Mouse (Mus musculus) lung, adult 2 months (tissue): Measurements from ENCODE around the gene Hcar1. TPM values are rescaled to one million over a fixed set of nuclear protein-coding genes. Genes with fewer than 3 reads are reported as not detected.

Experiments
- DNase-seq: peaks from one replicate; pipeline ENCODE4 v3.0.0; 2022
- H3K4me1 ChIP-seq: fragments of 200-500 bp; 2 replicates; pipeline ENCODE4 v1.6.1; 2011; ENCODE audit warnings: low read length; ENCODE audit not compliant: control insufficient read depth, insufficient read depth
- H3K4me3 ChIP-seq: fragments of 200-500 bp; replicated peaks from 2 replicates; pipeline ENCODE3; 2011; ENCODE audit warnings: low read depth, mild to moderate bottlenecking, control low read depth, low read length; ENCODE audit errors: extremely low read depth
- CTCF ChIP-seq: fragments of 200-500 bp; IDR thresholded peaks from 2 replicates; pipeline ENCODE4 v1.5.1; 2011; ENCODE audit warnings: mild to moderate bottlenecking, low read length, control low read depth; ENCODE audit not compliant: insufficient read depth
- POLR2A ChIP-seq: fragments of 200-500 bp; IDR thresholded peaks from 2 replicates; pipeline ENCODE4 v1.6.1; 2011; ENCODE audit warnings: low read depth, mild to moderate bottlenecking, control low read depth, low read length, borderline replicate concordance; ENCODE audit errors: extremely low read depth
- WGBS: fragments of 180-500 bp; shearing (Covaris S2); methylation state at CpG from one replicate; pipeline ENCODE4 v1.1.7; 2018; 5-methylcytosine and 5-hydroxymethylcytosine counted together
- polyA plus RNA-seq: library from polyadenylated mRNA; depleted of rRNA; stranded (reverse); fragments of >200 nt; gene quantifications from 2 replicates; pipeline ENCODE4 v1.2.3, GENCODE M21; 2012

Hcar1 gene
- polyA plus RNA-seq, 1 experiment, result 1.4 TPM

GRCm38 (mm10) chr5:123896395-123896794, 16.6 kb upstream of the Hcar1 start:
- WGBS, result 73% methylated on average over 11 of the region's 11 CpGs
- Histone ChIP-seq H3K4me3 (no peak overlapping the region), H3K4me1 (no peaks in the 10 kb centered on the region)
- TF ChIP-seq CTCF (no peak), POLR2A (no peak)
- no peak for DNase-seq

DNA sequence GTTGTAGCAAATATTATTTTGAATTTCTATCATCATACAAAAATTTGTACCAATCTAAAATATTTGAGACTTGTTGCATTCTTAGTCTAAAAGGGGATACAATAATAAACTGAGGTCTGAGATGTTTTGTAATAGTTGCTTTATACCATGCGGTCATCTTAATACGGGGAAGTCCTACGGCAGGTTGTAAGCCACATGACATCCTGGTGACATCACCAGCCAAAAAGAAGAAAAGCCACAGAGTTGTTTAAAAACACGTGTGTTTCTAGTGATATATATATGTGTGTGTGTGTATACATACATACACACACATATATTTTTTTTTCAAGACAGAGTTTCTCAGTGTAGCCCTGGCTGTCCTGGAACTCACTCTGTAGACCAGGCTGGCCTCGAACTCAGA, 13.7 kb upstream of the Hcar1 start:
- TF ChIP-seq POLR2A, result no peak
- TF ChIP-seq CTCF, result no peak
- no peaks in the 10 kb centered on the region for H3K4me1 ChIP-seq
- H3K4me3 ChIP-seq, result no peak overlapping the region
- 67% methylated on average over 5 of the region's 5 CpGs for WGBS
- no peak for DNase-seq

- no peak overlapping the region for H3K4me3 ChIP-seq
- no peaks in the 10 kb centered on the region for H3K4me1 ChIP-seq
- 26% methylated on average over 6 of the region's 6 CpGs for WGBS
- DNase-seq, result no peak
- TF ChIP-seq POLR2A, result no peak
- no peak for TF ChIP-seq CTCF
Observed at GRCm38 (mm10) chr5:123891669-123892068, 11.8 kb upstream of the Hcar1 start.

DNA sequence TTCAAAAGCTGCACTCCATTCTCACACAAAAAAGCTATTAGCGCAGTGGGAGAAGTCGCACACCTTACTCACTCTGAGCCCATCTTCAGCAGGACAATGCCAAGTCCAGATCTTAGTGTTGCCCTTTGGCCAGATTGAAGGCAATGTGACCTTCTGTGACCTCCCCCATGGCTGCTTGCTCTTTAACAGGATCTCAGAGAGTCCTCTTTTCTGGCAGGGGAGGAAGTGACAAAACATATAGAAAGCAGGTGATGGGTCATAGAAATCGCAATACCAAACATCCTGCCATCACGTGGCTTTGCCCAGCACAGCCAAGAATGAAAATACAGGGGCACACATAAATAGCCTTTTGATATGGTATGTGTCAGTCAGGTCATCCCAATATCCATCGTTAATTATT, 11.2 kb upstream of the Hcar1 start:
- no peak for TF ChIP-seq POLR2A
- no peak for TF ChIP-seq CTCF
- 59% methylated on average over 5 of the region's 5 CpGs for WGBS
- Histone ChIP-seq H3K4me3 (no peak overlapping the region), H3K4me1 (no peaks in the 10 kb centered on the region)
- DNase-seq, result no peak

- no peak for TF ChIP-seq POLR2A
- no peak for TF ChIP-seq CTCF
- Histone ChIP-seq H3K4me1 (no peaks in the 10 kb centered on the region), H3K4me3 (no peak overlapping the region)
- WGBS, result 63% methylated on average over 2 of the region's 2 CpGs
- no peak for DNase-seq
Observed at GRCm38 (mm10) chr5:123890312-123890711, 10.5 kb upstream of the Hcar1 start.

DNA sequence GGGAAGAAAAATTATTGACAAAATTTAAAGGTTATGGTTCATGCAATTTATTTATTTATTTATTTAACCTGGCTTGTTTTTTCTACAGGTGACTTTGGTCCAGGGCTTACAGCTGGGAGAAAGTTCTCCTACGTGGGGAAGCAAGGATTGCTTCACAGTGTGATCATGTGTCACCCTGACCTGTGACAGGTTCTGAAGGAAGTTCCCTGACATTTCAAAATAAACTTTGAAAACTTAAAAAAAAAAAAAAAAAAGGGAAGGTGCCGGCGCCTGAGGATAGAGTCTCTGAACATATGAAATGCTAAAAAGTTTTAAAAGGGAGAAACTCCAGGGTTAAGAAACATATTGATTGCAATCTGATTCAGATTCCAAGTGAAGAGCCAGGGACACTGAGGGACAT, 6.5 kb upstream of the Hcar1 start:
- TF ChIP-seq CTCF (no peak), POLR2A (no peak)
- Histone ChIP-seq H3K4me3 (no peak overlapping the region), H3K4me1 (no peaks in the 10 kb centered on the region)
- WGBS, result 37% methylated on average over 3 of the region's 3 CpGs
- DNase-seq, result no peak

DNA sequence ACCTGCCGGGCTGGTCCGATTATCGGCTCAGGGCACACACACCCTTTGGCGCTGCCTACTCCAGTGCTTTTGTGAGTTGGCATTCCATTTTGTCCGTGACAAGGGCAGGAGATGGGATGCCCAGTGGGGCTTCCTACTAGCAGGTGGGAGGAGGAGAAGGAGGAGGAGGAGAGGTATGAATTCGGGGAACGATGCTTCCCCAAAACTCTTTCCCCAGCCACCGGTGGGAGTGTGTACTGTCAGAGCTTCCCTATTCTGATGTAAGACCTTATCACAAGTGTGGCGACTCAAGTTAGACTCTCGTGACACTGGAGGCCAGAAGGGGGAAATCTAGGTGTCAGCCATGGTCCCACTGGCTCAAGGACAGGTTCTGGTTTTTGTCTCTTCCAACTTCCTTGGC, 4.5 kb upstream of the Hcar1 start:
- Histone ChIP-seq H3K4me3 (no peak overlapping the region), H3K4me1 (peaks cover 5% of the 10 kb centered on the region; the same call in 1 of the 2 replicates)
- 61% methylated on average over 10 of the region's 10 CpGs for WGBS
- TF ChIP-seq POLR2A (no peak), CTCF (no peak)
- DNase-seq, result no peak

DNA sequence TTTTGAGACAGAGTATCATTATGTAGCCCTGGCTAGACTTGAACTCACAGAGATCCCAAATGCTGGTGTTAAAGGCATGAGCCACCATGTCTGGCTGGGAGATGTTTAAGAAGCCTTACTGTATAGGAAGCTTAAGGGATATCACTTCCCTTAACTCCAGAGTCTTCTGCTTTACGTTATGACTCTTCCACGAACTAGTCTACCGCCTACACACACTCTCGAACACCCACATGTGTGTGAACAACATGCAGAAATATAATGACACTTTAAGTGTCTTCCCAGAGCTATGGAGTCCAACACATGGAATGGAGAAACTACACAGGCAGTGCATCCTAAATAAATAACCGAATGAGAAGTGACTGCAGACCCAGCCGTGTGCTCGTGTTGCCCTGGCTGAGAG, 4.1 kb upstream of the Hcar1 start:
- DNase-seq, result no peak
- no peak overlapping the region for H3K4me3 ChIP-seq
- peaks cover 5% of the 10 kb centered on the region; the same call in 1 of the 2 replicates for H3K4me1 ChIP-seq
- WGBS, result 59% methylated on average over 7 of the region's 7 CpGs
- TF ChIP-seq CTCF (no peak), POLR2A (no peak)

DNA sequence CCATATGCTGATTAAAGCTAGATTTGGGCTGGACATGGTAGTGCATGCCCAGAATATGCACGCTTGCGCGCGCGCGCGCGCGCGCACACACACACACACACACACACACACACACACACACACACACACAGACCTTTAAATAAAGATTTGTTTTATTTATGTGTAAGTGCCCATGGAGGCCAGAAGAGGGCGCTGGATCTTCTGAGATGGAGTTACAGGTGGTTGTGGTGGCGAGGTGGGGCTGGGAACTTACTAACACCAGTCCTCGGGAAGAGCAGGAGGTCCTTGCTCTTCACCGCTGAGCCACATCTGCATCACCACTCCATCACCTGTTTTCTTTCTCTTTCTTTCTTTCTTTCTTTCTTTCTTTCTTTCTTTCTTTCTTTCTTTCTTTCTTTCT, 958 bp upstream of the Hcar1 start:
- H3K4me1 ChIP-seq, result peaks cover 5% of the 10 kb centered on the region; the same call in 1 of the 2 replicates
- DNase-seq, result no peak
- no peak for TF ChIP-seq CTCF
- TF ChIP-seq POLR2A, result no peak
- WGBS, result 80% methylated on average over 14 of the region's 14 CpGs
- H3K4me3 ChIP-seq, result no peak overlapping the region

DNA sequence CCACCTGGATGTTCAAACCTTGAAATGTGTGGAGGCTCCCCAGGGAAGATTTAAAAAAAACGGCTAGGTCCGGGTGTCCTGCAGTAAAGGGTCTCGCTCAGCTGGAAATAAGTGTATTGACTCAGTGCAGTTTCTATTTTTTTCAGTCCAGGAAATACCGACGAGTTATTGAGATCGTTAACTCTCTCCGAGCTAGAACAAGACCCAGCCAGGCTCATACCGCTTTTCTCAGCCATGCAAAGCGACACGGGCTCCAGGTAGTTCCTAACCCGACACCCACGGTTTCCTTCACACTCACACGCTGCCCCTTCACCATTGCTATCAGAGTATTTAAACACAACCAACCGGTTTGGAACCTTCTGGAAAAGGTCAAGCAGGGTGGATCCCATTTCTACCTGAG, 1.8 kb downstream of the Hcar1 start:
- Histone ChIP-seq H3K4me1 (peaks cover 5% of the 10 kb centered on the region; the same call in 1 of the 2 replicates), H3K4me3 (no peak overlapping the region)
- no peak for DNase-seq
- WGBS, result 20% methylated on average over 14 of the region's 14 CpGs
- TF ChIP-seq POLR2A (no peak), CTCF (no peak)

DNA sequence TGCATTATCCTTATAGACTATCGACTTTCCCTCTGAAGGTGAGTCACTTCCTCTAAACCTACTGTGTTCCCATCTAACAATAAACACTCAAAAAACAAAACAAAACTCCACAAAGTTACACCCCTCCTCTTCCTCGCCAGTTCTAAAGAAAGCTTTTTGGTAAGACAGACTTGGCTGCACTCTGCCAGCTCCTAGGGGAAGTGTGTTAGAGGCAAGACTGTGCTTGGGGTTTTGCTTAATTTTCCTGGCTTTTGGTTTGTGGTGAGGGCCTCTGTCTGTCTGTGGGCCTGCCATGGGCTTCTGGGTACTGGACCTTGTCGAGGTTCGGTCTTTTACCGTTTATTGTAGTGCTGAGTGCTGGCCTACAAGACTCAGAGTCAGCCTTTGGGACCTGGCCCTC, 5.6 kb downstream of the Hcar1 start:
- no peak for DNase-seq
- Histone ChIP-seq H3K4me1 (no peaks in the 10 kb centered on the region), H3K4me3 (no peak overlapping the region)
- WGBS, result 67% methylated on average over 5 of the region's 5 CpGs
- TF ChIP-seq POLR2A, result no peak

DNA sequence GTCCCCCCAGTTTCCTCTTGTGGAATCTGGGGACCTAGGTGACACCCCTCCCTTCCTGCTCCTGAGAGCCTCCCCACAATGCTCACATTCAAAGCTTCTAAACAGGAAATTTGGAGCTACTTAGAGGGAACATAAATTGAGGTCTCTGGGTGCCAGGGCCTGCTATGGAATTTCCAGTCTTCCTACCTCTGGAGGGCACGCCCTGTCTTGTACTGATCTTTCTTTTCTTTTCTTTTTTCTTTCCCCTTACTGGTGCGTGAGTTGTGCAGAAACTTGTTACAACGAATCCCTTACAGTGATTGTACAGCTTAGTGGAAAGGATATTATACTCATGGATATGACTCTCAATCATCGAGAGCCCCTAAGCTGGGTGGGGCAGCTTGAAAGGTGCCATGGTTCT, 10.2 kb downstream of the Hcar1 start:
- TF ChIP-seq CTCF, result no peak
- TF ChIP-seq POLR2A, result no peak
- no peak overlapping the region for H3K4me3 ChIP-seq
- DNase-seq, result no peak
- H3K4me1 ChIP-seq, result no peaks in the 10 kb centered on the region
- 63% methylated on average over 4 of the region's 4 CpGs for WGBS
